Mouse (Mus musculus): Measurements from ENCODE around the gene Scn8a. TPM values are rescaled to one million over a fixed set of nuclear protein-coding genes. Genes with fewer than 3 reads are reported as not detected.
A peak's percentile ranks its signal among the peaks of the same experiment; 100 is the strongest.

Scn8a gene
- polyA plus RNA-seq, 1 experiment from 2014 or later, result 23.0 TPM

- Histone ChIP-seq H3K4me1 (replicated peaks; ENCODE audit: control insufficient read depth, insufficient read depth, low read length) (peaks cover 6% of the 10 kb centered on the region; the same call in 1 of the 2 replicates), H3K27me3 (replicated peaks; ENCODE audit: control insufficient read depth, insufficient read depth, low read length) (no peaks in the 10 kb centered on the region), H3K4me2 (ENCODE audit: low read length) (no peak overlapping the region), H3K4me3 (replicated peaks; ENCODE audit: low read length) (no peak overlapping the region), H3K9ac (replicated peaks; ENCODE audit: low read depth, low read length) (no peak overlapping the region), H3K36me3 (ENCODE audit: control insufficient read depth, insufficient read depth) (no peaks in the 10 kb centered on the region), H3K9me3 (ENCODE audit: control insufficient read depth, low read length) (0 out of 2 replicates have a peak, but pooled peaks cover 2% of the 10 kb centered on the region), H3K27ac (ENCODE audit: low read length) (no peak overlapping the region)
- ATAC-seq, result no peak
- 77% methylated on average over 8 of the region's 8 CpGs for WGBS
Observed at GRCm38 (mm10) chr15:100836729-100837128, 32.9 kb upstream of the Scn8a start.

GRCm38 (mm10) chr15:100838607-100839207, 31.0 kb upstream of the Scn8a start:
- Histone ChIP-seq H3K27me3 (replicated peaks; ENCODE audit: control insufficient read depth, insufficient read depth, low read length) (no peaks in the 10 kb centered on the region), H3K4me2 (ENCODE audit: low read length) (no peak overlapping the region), H3K4me1 (replicated peaks; ENCODE audit: control insufficient read depth, insufficient read depth, low read length) (0 out of 2 replicates have a peak, but pooled peaks cover 3% of the 10 kb centered on the region), H3K9ac (replicated peaks; ENCODE audit: low read depth, low read length) (no peak overlapping the region), H3K9me3 (ENCODE audit: control insufficient read depth, low read length) (0 out of 2 replicates have a peak, but pooled peaks cover 2% of the 10 kb centered on the region), H3K4me3 (replicated peaks; ENCODE audit: low read length) (no peak overlapping the region), H3K36me3 (ENCODE audit: control insufficient read depth, insufficient read depth) (no peaks in the 10 kb centered on the region), H3K27ac (ENCODE audit: low read length) (no peak overlapping the region)
- 38% methylated on average over 12 of the region's 12 CpGs for WGBS
- ATAC-seq, result peak; percentile 67; the same call in 1 of the 2 replicates

- H3K27ac ChIP-seq (ENCODE audit: low read length), result no peak overlapping the region
- no peaks in the 10 kb centered on the region for H3K27me3 ChIP-seq (replicated peaks; ENCODE audit: control insufficient read depth, insufficient read depth, low read length)
- H3K36me3 ChIP-seq (ENCODE audit: control insufficient read depth, insufficient read depth), result no peaks in the 10 kb centered on the region
- no peaks in the 10 kb centered on the region for H3K9me3 ChIP-seq (ENCODE audit: control insufficient read depth, low read length)
- H3K4me3 ChIP-seq (replicated peaks; ENCODE audit: low read length), result no peak overlapping the region
- peaks cover 6% of the 10 kb centered on the region; the same call in 1 of the 2 replicates for H3K4me1 ChIP-seq (replicated peaks; ENCODE audit: control insufficient read depth, insufficient read depth, low read length)
- ATAC-seq, result no peak
- no peak overlapping the region for H3K9ac ChIP-seq (replicated peaks; ENCODE audit: low read depth, low read length)
- H3K4me2 ChIP-seq (ENCODE audit: low read length), result no peak overlapping the region
- 87% methylated on average over 7 of the region's 7 CpGs for WGBS
Observed at GRCm38 (mm10) chr15:100844336-100844735, 25.3 kb upstream of the Scn8a start.

- H3K4me2 ChIP-seq (ENCODE audit: low read length), result no peak overlapping the region
- H3K36me3 ChIP-seq (ENCODE audit: control insufficient read depth, insufficient read depth), result no peaks in the 10 kb centered on the region
- 0 out of 2 replicates have a peak overlapping the region, but pooled peaks have one; percentile 14 for H3K27ac ChIP-seq (ENCODE audit: low read length)
- H3K9ac ChIP-seq (replicated peaks; ENCODE audit: low read depth, low read length), result no peak overlapping the region
- no peaks in the 10 kb centered on the region; the same call in 1 of the 2 replicates for H3K9me3 ChIP-seq (ENCODE audit: control insufficient read depth, low read length)
- WGBS, result 63% methylated on average over 26 of the region's 26 CpGs
- H3K4me3 ChIP-seq (replicated peaks; ENCODE audit: low read length), result no peak overlapping the region
- H3K27me3 ChIP-seq (replicated peaks; ENCODE audit: control insufficient read depth, insufficient read depth, low read length), result no peaks in the 10 kb centered on the region
- no peak for ATAC-seq
- peaks cover 6% of the 10 kb centered on the region; the same call in 1 of the 2 replicates for H3K4me1 ChIP-seq (replicated peaks; ENCODE audit: control insufficient read depth, insufficient read depth, low read length)
Observed at GRCm38 (mm10) chr15:100845049-100845879, 24.4 kb upstream of the Scn8a start.

GRCm38 (mm10) chr15:100847193-100847592, 22.5 kb upstream of the Scn8a start:
- Histone ChIP-seq H3K27me3 (replicated peaks; ENCODE audit: control insufficient read depth, insufficient read depth, low read length) (no peaks in the 10 kb centered on the region), H3K4me3 (replicated peaks; ENCODE audit: low read length) (no peak overlapping the region), H3K36me3 (ENCODE audit: control insufficient read depth, insufficient read depth) (no peaks in the 10 kb centered on the region), H3K9ac (replicated peaks; ENCODE audit: low read depth, low read length) (no peak overlapping the region), H3K4me2 (ENCODE audit: low read length) (no peak overlapping the region), H3K9me3 (ENCODE audit: control insufficient read depth, low read length) (no peaks in the 10 kb centered on the region; the same call in 1 of the 2 replicates), H3K27ac (ENCODE audit: low read length) (no peak overlapping the region), H3K4me1 (replicated peaks; ENCODE audit: control insufficient read depth, insufficient read depth, low read length) (peaks cover 6% of the 10 kb centered on the region; the same call in 1 of the 2 replicates)
- ATAC-seq, result no peak
- WGBS, result 85% methylated on average over 6 of the region's 6 CpGs

- Histone ChIP-seq H3K36me3 (ENCODE audit: control insufficient read depth, insufficient read depth) (no peaks in the 10 kb centered on the region), H3K4me3 (replicated peaks; ENCODE audit: low read length) (no peak overlapping the region), H3K9me3 (ENCODE audit: control insufficient read depth, low read length) (no peaks in the 10 kb centered on the region), H3K9ac (replicated peaks; ENCODE audit: low read depth, low read length) (no peak overlapping the region), H3K4me1 (replicated peaks; ENCODE audit: control insufficient read depth, insufficient read depth, low read length) (no peaks in the 10 kb centered on the region), H3K27ac (ENCODE audit: low read length) (no peak overlapping the region), H3K27me3 (replicated peaks; ENCODE audit: control insufficient read depth, insufficient read depth, low read length) (no peaks in the 10 kb centered on the region), H3K4me2 (ENCODE audit: low read length) (no peak overlapping the region)
- 84% methylated on average over 3 of the region's 3 CpGs for WGBS
- no peak for ATAC-seq
Observed at GRCm38 (mm10) chr15:100857586-100857985, 12.1 kb upstream of the Scn8a start.

- WGBS, result 46% methylated on average over 5 of the region's 5 CpGs
- Histone ChIP-seq H3K36me3 (ENCODE audit: control insufficient read depth, insufficient read depth) (no peaks in the 10 kb centered on the region), H3K9me3 (ENCODE audit: control insufficient read depth, low read length) (no peaks in the 10 kb centered on the region), H3K4me2 (ENCODE audit: low read length) (no peak overlapping the region), H3K27me3 (replicated peaks; ENCODE audit: control insufficient read depth, insufficient read depth, low read length) (no peaks in the 10 kb centered on the region), H3K9ac (replicated peaks; ENCODE audit: low read depth, low read length) (no peak overlapping the region), H3K4me1 (replicated peaks; ENCODE audit: control insufficient read depth, insufficient read depth, low read length) (no peaks in the 10 kb centered on the region), H3K4me3 (replicated peaks; ENCODE audit: low read length) (no peak overlapping the region), H3K27ac (ENCODE audit: low read length) (no peak overlapping the region)
- no peak for ATAC-seq
Observed at GRCm38 (mm10) chr15:100860856-100861255, 8.8 kb upstream of the Scn8a start.

- peaks cover 8% of the 10 kb centered on the region for H3K4me1 ChIP-seq (replicated peaks; ENCODE audit: control insufficient read depth, insufficient read depth, low read length)
- no peaks in the 10 kb centered on the region for H3K27me3 ChIP-seq (replicated peaks; ENCODE audit: control insufficient read depth, insufficient read depth, low read length)
- H3K4me3 ChIP-seq (replicated peaks; ENCODE audit: low read length), result no peak overlapping the region
- H3K9ac ChIP-seq (replicated peaks; ENCODE audit: low read depth, low read length), result no peak overlapping the region
- H3K9me3 ChIP-seq (ENCODE audit: control insufficient read depth, low read length), result no peaks in the 10 kb centered on the region
- H3K36me3 ChIP-seq (ENCODE audit: control insufficient read depth, insufficient read depth), result no peaks in the 10 kb centered on the region
- no peak overlapping the region for H3K4me2 ChIP-seq (ENCODE audit: low read length)
- ATAC-seq, result no peak
- WGBS, result 32% methylated on average over 3 of the region's 3 CpGs
- no peak overlapping the region for H3K27ac ChIP-seq (ENCODE audit: low read length)
Observed at GRCm38 (mm10) chr15:100865556-100865955, 4.1 kb upstream of the Scn8a start.

GRCm38 (mm10) chr15:100870001-100870774, 530 bp downstream of the Scn8a start:
- Histone ChIP-seq H3K27ac (ENCODE audit: low read length) (peak overlapping the region; percentile 79), H3K27me3 (replicated peaks; ENCODE audit: control insufficient read depth, insufficient read depth, low read length) (peaks cover 3% of the 10 kb centered on the region; the same call in 1 of the 2 replicates), H3K4me2 (ENCODE audit: low read length) (peak overlapping the region; percentile 75), H3K4me1 (replicated peaks; ENCODE audit: control insufficient read depth, insufficient read depth, low read length) (peaks cover 25% of the 10 kb centered on the region), H3K9me3 (ENCODE audit: control insufficient read depth, low read length) (no peaks in the 10 kb centered on the region), H3K36me3 (ENCODE audit: control insufficient read depth, insufficient read depth) (no peaks in the 10 kb centered on the region), H3K9ac (replicated peaks; ENCODE audit: low read depth, low read length) (peak overlapping the region; percentile 65), H3K4me3 (replicated peaks; ENCODE audit: low read length) (peak overlapping the region; percentile 83)
- 2% methylated on average over 41 of the region's 66 CpGs for WGBS
- peak; percentile 79 for ATAC-seq
